Mouse (Mus musculus) urinary bladder, postnatal 14 days (tissue): ENCODE data around the gene Gnaq.

Source experiments
- DNase-seq: peaks from one replicate; pipeline ENCODE4 v3.0.0; 2021; ENCODE audit warnings: low spot score

Gnaq gene

GRCm38 (mm10) chr19:16372752-16373486 is 240.3 kb downstream of the Gnaq start:
- DNase-seq = no peak

GRCm38 (mm10) chr19:16375881-16376280 is 243.2 kb downstream of the Gnaq start:
- no peak for DNase-seq

GRCm38 (mm10) chr19:16378565-16378964 is 245.9 kb downstream of the Gnaq start:
- no peak for DNase-seq

DNA sequence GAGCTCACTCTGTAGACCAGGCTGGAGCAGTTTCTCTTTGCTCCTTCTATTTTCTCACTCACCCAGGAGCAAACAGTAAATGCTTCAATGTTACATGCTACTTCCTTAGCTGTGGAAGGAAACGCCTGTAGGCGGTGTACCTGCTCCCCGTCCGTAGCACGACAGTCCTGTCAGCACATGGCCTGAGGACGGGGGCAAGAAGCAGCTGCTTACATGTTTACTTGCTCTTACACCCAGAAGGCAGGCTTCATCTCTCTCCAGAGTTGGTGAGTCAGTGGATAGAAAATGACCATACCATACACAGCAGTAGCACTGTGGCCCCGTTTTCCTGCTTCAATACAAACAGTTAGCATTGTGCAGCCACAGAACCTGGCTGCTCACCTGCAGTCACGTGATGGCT is 247.1 kb downstream of the Gnaq start:
- peak; percentile 16 for DNase-seq

DNA sequence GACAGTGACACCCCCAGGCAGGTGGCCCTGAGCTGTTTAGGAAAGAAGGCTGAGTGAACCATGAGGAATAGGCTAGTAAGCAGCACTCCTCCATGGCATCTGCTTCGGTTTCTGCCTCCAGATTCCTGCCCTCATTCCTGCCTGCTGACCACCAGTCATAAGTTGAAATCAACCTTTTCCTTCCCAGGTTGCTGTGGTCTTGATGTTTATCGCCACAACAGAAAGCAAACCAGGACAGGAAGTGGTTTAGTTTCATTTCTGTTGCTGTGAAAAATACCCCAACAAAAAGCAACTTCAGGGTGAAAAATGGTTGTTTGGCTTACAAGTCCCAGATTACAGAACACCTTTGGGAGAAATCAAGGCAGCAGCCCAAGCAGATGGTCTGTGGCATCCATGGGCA is 249.8 kb downstream of the Gnaq start:
- no peak for DNase-seq

DNA sequence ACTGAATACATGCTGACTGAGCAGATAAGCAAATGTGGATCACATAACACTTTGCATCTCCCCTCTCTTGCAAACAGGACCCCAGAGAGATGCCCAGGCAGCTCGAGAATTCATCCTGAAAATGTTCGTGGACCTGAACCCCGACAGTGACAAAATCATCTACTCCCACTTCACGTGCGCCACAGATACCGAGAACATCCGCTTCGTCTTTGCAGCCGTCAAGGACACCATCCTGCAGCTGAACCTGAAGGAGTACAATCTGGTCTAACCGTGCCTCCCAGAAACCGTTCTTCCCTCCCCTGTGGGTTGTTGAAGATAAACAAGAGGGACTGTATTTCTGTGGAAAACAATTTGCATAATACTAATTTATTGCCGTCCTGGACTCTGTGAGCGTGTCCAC is 250.5 kb downstream of the Gnaq start:
- no peak for DNase-seq

GRCm38 (mm10) chr19:16384094-16384493 is 251.5 kb downstream of the Gnaq start:
- no peak for DNase-seq

DNA sequence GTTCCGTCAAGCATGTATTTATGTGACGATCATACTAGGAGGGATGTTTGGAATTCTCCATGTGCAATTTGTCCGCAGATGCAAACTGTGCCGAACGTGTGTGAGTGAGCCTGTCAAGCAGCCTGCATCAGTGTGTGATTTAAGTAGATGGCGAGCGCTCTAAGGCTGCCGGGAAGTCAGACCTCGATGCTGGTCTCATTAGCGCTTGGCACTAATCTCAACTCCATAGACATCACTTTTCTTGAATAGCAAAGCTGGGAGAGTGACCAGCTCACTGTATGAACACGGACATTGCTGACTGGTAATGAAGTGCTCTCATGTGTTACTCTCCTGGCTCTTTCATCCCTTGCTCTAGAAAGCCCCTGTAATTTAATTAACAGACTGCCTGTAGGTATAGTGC is 252.3 kb downstream of the Gnaq start:
- no peak for DNase-seq

GRCm38 (mm10) chr19:16386514-16386913 is 253.9 kb downstream of the Gnaq start:
- peak; percentile 34 for DNase-seq

GRCm38 (mm10) chr19:16390192-16390795 is 257.7 kb downstream of the Gnaq start:
- no peak for DNase-seq

- no peak for DNase-seq
These were observed 261.8 kb downstream of the Gnaq start for GRCm38 (mm10) chr19:16394381-16394780.

DNA sequence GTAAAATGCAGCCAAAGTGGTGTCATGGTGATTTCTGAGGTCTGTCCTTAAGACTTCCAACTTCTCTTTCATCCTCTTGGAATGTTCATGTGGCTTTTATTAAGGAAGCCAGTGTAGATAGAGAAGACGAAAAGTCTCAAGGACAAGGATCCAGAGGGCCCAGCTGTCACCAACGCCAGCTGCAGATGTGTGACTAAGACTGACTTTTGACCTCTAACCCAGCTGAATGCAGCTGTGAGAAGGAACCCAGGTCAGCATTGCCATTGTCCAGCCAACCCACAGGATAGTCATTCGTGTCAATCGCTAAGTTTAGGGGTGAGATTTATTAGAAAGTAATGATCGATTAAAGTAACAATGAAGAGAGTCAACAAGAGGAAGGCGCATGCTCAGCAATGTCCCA is 270.5 kb downstream of the Gnaq start:
- no peak for DNase-seq

- no peak for DNase-seq
These were observed 275.1 kb downstream of the Gnaq start for GRCm38 (mm10) chr19:16407727-16408126.

DNA sequence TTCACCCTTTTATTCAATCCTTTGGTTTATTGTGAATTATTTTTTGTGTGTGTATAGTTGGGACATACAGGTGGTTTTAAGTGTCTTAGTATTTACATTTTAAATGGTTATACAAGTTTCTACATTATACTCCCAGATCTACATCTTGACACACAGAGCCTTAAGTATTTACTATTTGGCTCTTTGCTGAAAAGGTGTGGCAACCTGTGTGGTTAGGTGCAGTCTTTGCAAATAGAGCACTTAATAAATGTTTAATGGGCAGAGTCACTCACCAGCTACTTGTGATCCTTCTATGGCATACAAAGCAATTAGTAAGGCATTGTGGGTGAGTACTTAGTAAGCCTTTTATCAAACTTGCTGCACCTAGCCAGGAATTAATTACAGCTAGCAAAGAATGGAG is 278.7 kb downstream of the Gnaq start:
- DNase-seq = no peak

- DNase-seq = no peak
These were observed 285.5 kb downstream of the Gnaq start for GRCm38 (mm10) chr19:16418086-16418663.

GRCm38 (mm10) chr19:16425596-16425995 is 293.0 kb downstream of the Gnaq start:
- DNase-seq = no peak

GRCm38 (mm10) chr19:16431368-16431767 is 298.7 kb downstream of the Gnaq start:
- no peak for DNase-seq

GRCm38 (mm10) chr19:16434879-16435278 is 302.2 kb downstream of the Gnaq start:
- DNase-seq = no peak

GRCm38 (mm10) chr19:16435531-16436231 is 303.1 kb downstream of the Gnaq start, which contains the start of gene Gna14:
TSS of gene Gna14 (plus strand) at chr19:16435762.
- DNase-seq = peak; percentile 68

- peak; percentile 7 for DNase-seq
These were observed 303.9 kb downstream of the Gnaq start for GRCm38 (mm10) chr19:16436335-16437169.
